Mouse (Mus musculus) myocyte (in vitro differentiated cells): Measurements from ENCODE around the gene Mdp1.

Experiments used
- CEBPB ChIP-seq: IDR thresholded peaks from 2 replicates; pipeline ENCODE4 v1.6.1; 2011; ENCODE audit warnings: mild to moderate bottlenecking, moderate library complexity; ENCODE audit not compliant: poor library complexity, insufficient read depth, severe bottlenecking
- E2F4 ChIP-seq: IDR thresholded peaks from one replicate; pipeline ENCODE4 v1.6.1; 2011; ENCODE audit warnings: mild to moderate bottlenecking, control low read depth, moderate library complexity; ENCODE audit not compliant: insufficient read depth
- MYOG ChIP-seq, 3 experiments: IDR thresholded peaks; one replicate each; pipeline ENCODE4 v1.6.1; 2011; ENCODE audit warnings: control low read depth in 2 of 3, low read depth in 2 of 3, mild to moderate bottlenecking in 2 of 3; ENCODE audit not compliant: insufficient read length in 2 of 3, control insufficient read depth in 1 of 3, insufficient read depth in 1 of 3
- POLR2A ChIP-seq: IDR thresholded peaks from one replicate; pipeline ENCODE4 v1.6.1; 2011; ENCODE audit warnings: low read depth, mild to moderate bottlenecking, control low read depth, moderate library complexity; ENCODE audit not compliant: insufficient read length
- POLR2AphosphoS2 ChIP-seq: IDR thresholded peaks from one replicate; pipeline ENCODE4 v1.6.1; 2011; ENCODE audit warnings: low read depth, control low read depth; ENCODE audit not compliant: insufficient read length
- REST ChIP-seq: IDR thresholded peaks from one replicate; pipeline ENCODE4 v1.6.1; 2011; ENCODE audit warnings: mild to moderate bottlenecking, control low read depth, moderate library complexity; ENCODE audit not compliant: insufficient read depth, insufficient read length
- TCF12 ChIP-seq: IDR thresholded peaks from one replicate; pipeline ENCODE4 v1.6.1; 2011; ENCODE audit warnings: mild to moderate bottlenecking, control low read depth; ENCODE audit not compliant: poor library complexity, insufficient read depth, severe bottlenecking

GRCm38 (mm10) chr14:55707397-55707796 lies 47.1 kb upstream of the Mdp1 start:
- TF ChIP-seq E2F4 (no peak), POLR2A (no peak), TCF12 (no peak), POLR2AphosphoS2 (no peak), MYOG (IDR thresholded peaks at IDR 0.05; ENCODE audit: control insufficient read depth in 1 of 3, insufficient read depth in 1 of 3, insufficient read length in 2 of 3, low read depth in 2 of 3) (no peak), CEBPB (no peak), REST (no peak)
